10 mouse cellular contexts compared by ENCODE assay signal in the genomic region with DNA sequence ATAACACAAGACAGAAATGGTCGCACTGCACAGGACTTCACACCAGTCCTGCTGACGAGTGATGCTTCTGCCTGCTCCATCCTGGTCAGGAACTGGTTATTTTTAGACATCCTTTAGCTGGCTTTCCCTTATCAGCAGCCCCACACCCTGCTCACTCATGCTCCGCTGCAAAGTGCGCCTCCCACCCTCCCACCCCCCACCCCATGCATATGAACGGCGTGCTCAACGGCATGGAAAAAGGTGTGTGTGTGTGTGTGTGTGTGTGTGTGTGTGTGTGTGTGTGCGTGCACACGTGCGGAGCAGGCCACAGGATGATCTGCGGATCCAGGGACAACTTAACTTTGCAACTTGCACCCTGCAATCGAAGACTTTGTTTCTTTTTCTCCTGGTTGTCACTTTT.
DNase-seq lines count a peak whose midpoint lies in the region; ATAC-seq and TF ChIP-seq lines count a peak whose summit lies in the region.
"Had no signal": no experiment of that assay in that cellular context is flagged by ENCODE, and none has a peak within 500 bp of the region (broad histone marks: within the 10 kb centered on the region; RNA-seq: fewer than 3 reads in every experiment).

No protein-coding gene starts in this region.

- no peaks in the 10 kb centered on the region for H3K27me3 ChIP-seq in embryonic facial prominence, embryonic 14.5 days (replicated peaks; ENCODE audit: control insufficient read depth, insufficient read depth, low read length)
- H3K27me3 ChIP-seq in hindbrain, embryonic 10.5 days (ENCODE audit: insufficient read depth, poor library complexity, severe bottlenecking): no peaks in the 10 kb centered on the region
- no peaks in the 10 kb centered on the region for H3K27me3 ChIP-seq in liver, postnatal 0 days (ENCODE audit: insufficient read depth, low read length)
- H3K27me3 ChIP-seq: neural tube, embryonic 12.5 days had no signal

- H3K9ac ChIP-seq in embryonic facial prominence, embryonic 14.5 days (ENCODE audit: low read depth, low read length): no peak overlapping the region
- no peak overlapping the region for H3K9ac ChIP-seq in liver, postnatal 0 days (replicated peaks)
- H3K9ac ChIP-seq: neural tube, embryonic 12.5 days had no signal

- H3K4me2 ChIP-seq in embryonic facial prominence, embryonic 14.5 days (ENCODE audit: low read depth, low read length): no peak overlapping the region
- H3K4me2 ChIP-seq in liver, postnatal 0 days (ENCODE audit: low read depth, low read length): peak overlapping the region; percentile 54
- H3K4me2 ChIP-seq: neural tube, embryonic 12.5 days had no signal

- intact Hi-C loops in left cerebral cortex, postnatal 36 days (cut with DNase I): no loop called here

- H3K9me3 ChIP-seq in embryonic facial prominence, embryonic 14.5 days (ENCODE audit: control insufficient read depth, low read length): no peaks in the 10 kb centered on the region
- H3K9me3 ChIP-seq in hindbrain, embryonic 10.5 days: no peaks in the 10 kb centered on the region
- no peaks in the 10 kb centered on the region for H3K9me3 ChIP-seq in liver, postnatal 0 days (ENCODE audit: low read length)
- H3K9me3 ChIP-seq: neural tube, embryonic 12.5 days had no signal

- no peak overlapping the region for H3K4me3 ChIP-seq in layer of hippocampus, adult 2 months
- no peak overlapping the region for H3K4me3 ChIP-seq in embryonic facial prominence, embryonic 14.5 days (ENCODE audit: low read depth, low read length)
- no peak overlapping the region for H3K4me3 ChIP-seq in hindbrain, embryonic 10.5 days
- no peak overlapping the region for H3K4me3 ChIP-seq in liver, postnatal 0 days (ENCODE audit: low read depth, low read length)
- H3K4me3 ChIP-seq: neural tube, embryonic 12.5 days had no signal

- 72% methylated on average over 12 of the region's 12 CpGs for WGBS in embryonic facial prominence, embryonic 14.5 days
- 85% methylated on average over 12 of the region's 12 CpGs for WGBS in hindbrain, embryonic 10.5 days
- 19% methylated on average over 12 of the region's 12 CpGs for WGBS in liver, postnatal 0 days (ENCODE audit: insufficient replicate concordance)

- TF ChIP-seq CTCF in layer of hippocampus, adult 2 months (conservative IDR thresholded peaks at IDR 0.05): no peak
- TF ChIP-seq CTCF in liver, postnatal 0 days (IDR thresholded peaks at IDR 0.05; ENCODE audit: low read depth): no peak

- H3K27ac ChIP-seq in layer of hippocampus, adult 2 months: peak overlapping the region; percentile 72
- no peak overlapping the region for H3K27ac ChIP-seq in embryonic facial prominence, embryonic 14.5 days (replicated peaks; ENCODE audit: low read depth, low read length)
- H3K27ac ChIP-seq in hindbrain, embryonic 10.5 days: peak overlapping the region; percentile 82
- peak overlapping the region; percentile 87 for H3K27ac ChIP-seq in liver, postnatal 0 days (ENCODE audit: low read depth)
- H3K27ac ChIP-seq: neural tube, embryonic 12.5 days had no signal

- 0 out of 2 replicates have a peak, but pooled peaks have one; percentile 23 for ATAC-seq in embryonic facial prominence, embryonic 14.5 days (ENCODE audit: low read depth)
- ATAC-seq in liver, postnatal 0 days: peak; percentile 95

- H3K36me3 ChIP-seq in embryonic facial prominence, embryonic 14.5 days (ENCODE audit: control insufficient read depth, insufficient read depth, low read length): no peaks in the 10 kb centered on the region
- H3K36me3 ChIP-seq in hindbrain, embryonic 10.5 days: no peaks in the 10 kb centered on the region
- no peaks in the 10 kb centered on the region for H3K36me3 ChIP-seq in liver, postnatal 0 days (replicated peaks; ENCODE audit: insufficient read depth, low read length)
- H3K36me3 ChIP-seq: neural tube, embryonic 12.5 days had no signal

- peaks cover 4% of the 10 kb centered on the region for H3K4me1 ChIP-seq in embryonic facial prominence, embryonic 14.5 days (ENCODE audit: control insufficient read depth, insufficient read depth, low read length)
- peaks cover 39% of the 10 kb centered on the region for H3K4me1 ChIP-seq in hindbrain, embryonic 10.5 days (replicated peaks)
- peaks cover 37% of the 10 kb centered on the region for H3K4me1 ChIP-seq in liver, postnatal 0 days (ENCODE audit: insufficient read depth)

- DNase-seq in layer of hippocampus, adult 2 months (ENCODE audit: low spot score in 2 of 2): no peak
- no peak for DNase-seq in layer of hippocampus, postnatal 10 days (ENCODE audit: low spot score in 2 of 2)
- no peak for DNase-seq in embryonic facial prominence, embryonic 14.5 days (ENCODE audit: low spot score)
- DNase-seq in hindbrain, embryonic 10.5 days (ENCODE audit: low spot score): no peak
- peak; percentile 58 for DNase-seq in liver, postnatal 0 days
- no peak for DNase-seq in urinary bladder, postnatal 10 days (ENCODE audit: low spot score)
- no peak for DNase-seq in cerebellum, adult 18-20 months
- DNase-seq in left cerebral cortex, postnatal 36 days (ENCODE audit: low spot score in 2 of 2): no peak
- DNase-seq: thymus, postnatal 25 days had no signal

- TF ChIP-seq EP300 in liver, postnatal 0 days (IDR thresholded peaks at IDR 0.05; ENCODE audit: low read depth): peak; percentile 69
